Mouse (Mus musculus): Measurements from ENCODE around the gene Pramel4. TPM values are rescaled to one million over a fixed set of nuclear protein-coding genes. Genes with fewer than 3 reads are reported as not detected.

Gene Pramel4
- polyA plus RNA-seq (2014; fragmentation: Illumina TruSeq; extraction: RNeasy Lipid Tissue Mini Kit (QIAGEN cat#74804); ENCODE audit: low read depth, low replicate concordance) = not detected

GRCm38 (mm10) chr4:144058826-144059225 is at the start of gene Pramel4:
TSS of gene Pramel4 (plus strand) at chr4:144059126.

GRCm38 (mm10) chr4:144106174-144106573 is 47.2 kb downstream of the Pramel4 start, which contains the start of gene Gm13102:
TSS of gene Gm13102 (plus strand) at chr4:144106474.

Other genes starting within 250 kb of the Pramel4 start
- gene Gm13084, start 243.0 kb upstream of the Pramel4 start, polyA plus RNA-seq (2014; fragmentation: Illumina TruSeq; extraction: RNeasy Lipid Tissue Mini Kit (QIAGEN cat#74804); ENCODE audit: low read depth, low replicate concordance) = not detected
- gene Gm13103, start 212.6 kb upstream of the Pramel4 start, polyA plus RNA-seq (2014; fragmentation: Illumina TruSeq; extraction: RNeasy Lipid Tissue Mini Kit (QIAGEN cat#74804); ENCODE audit: low read depth, low replicate concordance) = not detected
- not detected for gene Pramef6, start 158.7 kb upstream of the Pramel4 start, polyA plus RNA-seq (2014; fragmentation: Illumina TruSeq; extraction: RNeasy Lipid Tissue Mini Kit (QIAGEN cat#74804); ENCODE audit: low read depth, low replicate concordance)
- gene Pramef25, start 108.1 kb upstream of the Pramel4 start, polyA plus RNA-seq (2014; fragmentation: Illumina TruSeq; extraction: RNeasy Lipid Tissue Mini Kit (QIAGEN cat#74804); ENCODE audit: low read depth, low replicate concordance) = not detected
- gene Gm13101, start 92.2 kb upstream of the Pramel4 start, polyA plus RNA-seq (2014; fragmentation: Illumina TruSeq; extraction: RNeasy Lipid Tissue Mini Kit (QIAGEN cat#74804); ENCODE audit: low read depth, low replicate concordance) = not detected
- not detected for gene Pramef17, start 64.8 kb upstream of the Pramel4 start, polyA plus RNA-seq (2014; fragmentation: Illumina TruSeq; extraction: RNeasy Lipid Tissue Mini Kit (QIAGEN cat#74804); ENCODE audit: low read depth, low replicate concordance)
- gene Gm13102, start 47.3 kb downstream of the Pramel4 start, polyA plus RNA-seq (2014; fragmentation: Illumina TruSeq; extraction: RNeasy Lipid Tissue Mini Kit (QIAGEN cat#74804); ENCODE audit: low read depth, low replicate concordance) = not detected
- gene Oog3, start 103.5 kb downstream of the Pramel4 start, polyA plus RNA-seq (2014; fragmentation: Illumina TruSeq; extraction: RNeasy Lipid Tissue Mini Kit (QIAGEN cat#74804); ENCODE audit: low read depth, low replicate concordance) = not detected
- not detected for gene Oog2, start 131.6 kb downstream of the Pramel4 start, polyA plus RNA-seq (2014; fragmentation: Illumina TruSeq; extraction: RNeasy Lipid Tissue Mini Kit (QIAGEN cat#74804); ENCODE audit: low read depth, low replicate concordance)
- gene C87977, start 154.2 kb downstream of the Pramel4 start, polyA plus RNA-seq (2014; fragmentation: Illumina TruSeq; extraction: RNeasy Lipid Tissue Mini Kit (QIAGEN cat#74804); ENCODE audit: low read depth, low replicate concordance) = not detected
- gene Pramel5, start 221.4 kb downstream of the Pramel4 start, polyA plus RNA-seq (2014; fragmentation: Illumina TruSeq; extraction: RNeasy Lipid Tissue Mini Kit (QIAGEN cat#74804); ENCODE audit: low read depth, low replicate concordance) = not detected